ENCODE assay signal across 11 mouse cellular contexts in the genomic region with DNA sequence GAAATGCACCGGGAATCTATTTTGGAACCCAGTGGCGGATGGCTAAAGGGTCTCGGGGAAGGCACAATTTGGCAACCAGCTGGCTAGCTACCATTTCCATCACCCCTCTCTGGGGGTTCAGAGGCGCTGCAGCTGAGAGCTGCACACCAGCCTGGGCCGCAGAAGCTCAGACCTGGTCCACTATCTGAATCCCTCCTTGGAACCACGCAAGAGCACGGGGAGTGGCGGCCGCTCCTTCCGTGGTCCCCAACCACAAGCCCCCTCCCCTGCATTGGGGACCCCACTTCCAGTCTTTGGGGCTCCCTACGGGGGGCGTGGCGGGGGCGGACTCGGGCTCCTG. TPM values are rescaled to one million over a fixed set of nuclear protein-coding genes. Genes with fewer than 3 reads are reported as not detected.
DNase-seq lines count a peak whose midpoint lies in the region; ATAC-seq and TF ChIP-seq lines count a peak whose summit lies in the region.
"Had no signal": no experiment of that assay in that cellular context is flagged by ENCODE, and none has a peak within 500 bp of the region (broad histone marks: within the 10 kb centered on the region; RNA-seq: fewer than 3 reads in every experiment).

No protein-coding gene starts in this region.

- TF ChIP-seq CTCF in left cerebral cortex, adult 2 months (IDR thresholded peaks at IDR 0.05), result no peak

- H3K4me3 ChIP-seq in left cerebral cortex, adult 2 months, result peak overlapping the region; percentile 85
- H3K4me3 ChIP-seq in forebrain, embryonic 10.5 days, result peak overlapping the region; percentile 82
- peak overlapping the region; percentile 66 for H3K4me3 ChIP-seq in limb, embryonic 10.5 days
- peak overlapping the region; percentile 78 for H3K4me3 ChIP-seq in neural tube, embryonic 14.5 days (ENCODE audit: low read depth, low read length)

- peaks cover 61% of the 10 kb centered on the region for H3K27me3 ChIP-seq in forebrain, embryonic 10.5 days (ENCODE audit: poor library complexity, severe bottlenecking)
- H3K27me3 ChIP-seq in limb, embryonic 10.5 days (ENCODE audit: low read depth, poor library complexity, severe bottlenecking), result peaks cover 73% of the 10 kb centered on the region
- H3K27me3 ChIP-seq in neural tube, embryonic 14.5 days (ENCODE audit: control insufficient read depth, insufficient read depth, low read length), result no peaks in the 10 kb centered on the region

- peak overlapping the region; percentile 94 for H3K27ac ChIP-seq in left cerebral cortex, adult 2 months
- peak overlapping the region; percentile 80 for H3K27ac ChIP-seq in forebrain, embryonic 10.5 days
- H3K27ac ChIP-seq in limb, embryonic 10.5 days, result no peak overlapping the region
- H3K27ac ChIP-seq in neural tube, embryonic 14.5 days (ENCODE audit: low read depth, low read length), result peak overlapping the region; percentile 90

- H3K4me1 ChIP-seq in forebrain, embryonic 10.5 days, result peaks cover 19% of the 10 kb centered on the region
- H3K4me1 ChIP-seq in limb, embryonic 10.5 days, result peaks cover 18% of the 10 kb centered on the region
- no peaks in the 10 kb centered on the region for H3K4me1 ChIP-seq in neural tube, embryonic 14.5 days (ENCODE audit: control insufficient read depth, insufficient read depth, low read length)

- WGBS in forebrain, embryonic 10.5 days, result under 1% methylated on average over 15 of the region's 15 CpGs
- WGBS in limb, embryonic 10.5 days, result 2% methylated on average over 11 of the region's 15 CpGs
- 2% methylated on average over 15 of the region's 15 CpGs for WGBS in neural tube, embryonic 14.5 days

- DNase-seq in left cerebral cortex, adult 2 months (ENCODE audit: extremely low spot score in 1 of 2, low spot score in 2 of 2), result no peak
- DNase-seq in left cerebral cortex, adult 18-20 months (ENCODE audit: low spot score in 2 of 2), result no peak
- DNase-seq in forebrain, embryonic 10.5 days (ENCODE audit: extremely low spot score, low spot score), result no peak
- no peak for DNase-seq in limb, embryonic 10.5 days (ENCODE audit: low spot score)
- DNase-seq in adrenal gland, postnatal 36 days, result no peak
- DNase-seq in layer of hippocampus, postnatal 36 days, result no peak
- DNase-seq: kidney, adult 2 months had no signal

- peak overlapping the region; percentile 73 for H3K4me2 ChIP-seq in neural tube, embryonic 14.5 days (ENCODE audit: low read depth, low read length)

- no peaks in the 10 kb centered on the region for H3K9me3 ChIP-seq in forebrain, embryonic 10.5 days
- no peaks in the 10 kb centered on the region for H3K9me3 ChIP-seq in limb, embryonic 10.5 days (replicated peaks)
- no peaks in the 10 kb centered on the region for H3K9me3 ChIP-seq in neural tube, embryonic 14.5 days (ENCODE audit: control insufficient read depth, low read length)

- ATAC-seq in neural tube, embryonic 14.5 days (ENCODE audit: low read depth), result peak; percentile 60
- no peak for ATAC-seq in cerebellum, adult (ENCODE audit: insufficient number of reproducible peaks, low FRiP score, low TSS enrichment)
- ATAC-seq: Patski had no signal

- no peaks in the 10 kb centered on the region for H3K36me3 ChIP-seq in forebrain, embryonic 10.5 days (replicated peaks)
- H3K36me3 ChIP-seq in limb, embryonic 10.5 days, result no peaks in the 10 kb centered on the region
- no peaks in the 10 kb centered on the region for H3K36me3 ChIP-seq in neural tube, embryonic 14.5 days (ENCODE audit: control insufficient read depth, insufficient read depth, low read length)

- peak overlapping the region; percentile 91 for H3K9ac ChIP-seq in neural tube, embryonic 14.5 days (replicated peaks; ENCODE audit: low read depth, low read length)

- intact Hi-C loops in left cerebral cortex, adult 2 months (cut with DNase I), result loop anchor here (5.0 kb wide), 2 partner anchors 35 to 50 kb away; no protein-coding TSS in a partner anchor

RNA-seq across cellular contexts. Expression of a gene that starts 1.7 kb away (rescaled TPM):
- 100 to 1,000 TPM; 171 to 187 TPM for total RNA-seq in left cerebral cortex, adult 2 months (2021)
- total RNA-seq in left cerebral cortex, adult 18-20 months (2021), result 100 to 1,000 TPM; 187 to 189 TPM
- 2.9 and 4.1 TPM in 2 replicates for polyA plus RNA-seq in forebrain, embryonic 10.5 days (2016; fragmentation: Nextera tagmentation; extraction: Ambion mirVana)
- polyA plus RNA-seq in limb, embryonic 10.5 days (2016; fragmentation: Nextera tagmentation; extraction: Ambion mirVana), result 0.20 and 0.30 TPM in 2 replicates
- 152 and 182 TPM in 2 replicates for polyA plus RNA-seq in neural tube, embryonic 14.5 days (2014; fragmentation: Nextera tagmentation; extraction: Ambion mirVana)
- total RNA-seq in adrenal gland, postnatal 36 days (2021), result 1 to 10 TPM in 1 of 2 experiments, under 1 TPM in 1; 0.53 to 1.1 TPM
- total RNA-seq in layer of hippocampus, postnatal 36 days (2021), result 10 to 100 TPM; 92.7 to 95.8 TPM
- total RNA-seq: neutrophil, adult 5-6 weeks had no signal

Comparison
In these comparisons a context has a peak if more than half of its experiments do, and no peak if none do; other contexts are left out.
1. RNA of a gene that starts 1.7 kb away (total RNA-seq): 187 to 189 TPM in left cerebral cortex, adult 18-20 months, 171 to 187 TPM in left cerebral cortex, adult 2 months and 92.7 to 95.8 TPM in layer of hippocampus, postnatal 36 days; 0.53 to 1.1 TPM in adrenal gland, postnatal 36 days; every median in the first group is over 10 times any median in the second.
2. Peak in every context shown above with its lines, with median percentiles within 50 percentile points of each other: H3K4me3 ChIP-seq.